Mouse (Mus musculus) ES-E14 (cell line): ENCODE results near the gene Tmem14a. TPM values are rescaled to one million over a fixed set of nuclear protein-coding genes. Genes with fewer than 3 reads are reported as not detected.
"Not testable (repeated sequence)": the region's sequence is repeated elsewhere in the genome, so short reads cannot be mapped to it uniquely, and the experiment has no call there.

ENCODE experiments used
- DNase-seq: peaks from one replicate; pipeline ENCODE4 v3.0.0-alpha.2; 2013; ENCODE audit warnings: low read depth, low spot score
- H3K27ac ChIP-seq: 2 replicates; pipeline ENCODE4 v1.5.1; 2012; ENCODE audit warnings: low read depth, mild to moderate bottlenecking, low read length, moderate library complexity, mixed read lengths; ENCODE audit not compliant: poor library complexity, insufficient read depth, severe bottlenecking
- H3K36me3 ChIP-seq: 2 replicates; pipeline ENCODE4 v1.6.1; 2012; ENCODE audit warnings: mild to moderate bottlenecking, low read length, moderate library complexity, mixed read lengths; ENCODE audit not compliant: control insufficient read depth, poor library complexity, insufficient read depth, severe bottlenecking
- H3K4me1 ChIP-seq, 2 experiments: fragments of 150-350 bp in 1 of 2; sonication (generic) in 1 of 2; 2 replicates each; pipeline ENCODE4 v1.6.1; 2012; ENCODE audit warnings: low read length in 2 of 2, mild to moderate bottlenecking in 1 of 2, mixed read lengths in 1 of 2; ENCODE audit not compliant: control insufficient read depth in 2 of 2, insufficient read depth in 2 of 2, poor library complexity in 1 of 2
- H3K4me3 ChIP-seq, 2 experiments: fragments of 150-350 bp in 1 of 2; sonication (generic) in 1 of 2; 2 replicates each; pipeline ENCODE4 v1.5.1; 2012; ENCODE audit warnings: low read length in 2 of 2, low read depth in 1 of 2, mild to moderate bottlenecking in 1 of 2, mixed read lengths in 1 of 2; ENCODE audit not compliant: insufficient read depth in 1 of 2, poor library complexity in 1 of 2, severe bottlenecking in 1 of 2
- H3K9ac ChIP-seq: 2 replicates; pipeline ENCODE4 v1.6.1; 2012; ENCODE audit warnings: low read depth, mild to moderate bottlenecking, low read length, mixed read lengths; ENCODE audit not compliant: poor library complexity, insufficient read depth, severe bottlenecking
- H3K9me3 ChIP-seq: fragments of 150-350 bp; sonication (generic); 2 replicates; pipeline ENCODE4 v1.6.1; 2012; ENCODE audit warnings: low read depth, mild to moderate bottlenecking, low read length; ENCODE audit not compliant: control insufficient read depth, insufficient read depth
- CHD2 ChIP-seq: IDR thresholded peaks from 2 replicates; pipeline ENCODE4 v1.6.1; 2014; ENCODE audit warnings: mild to moderate bottlenecking, low read depth, low read length, inconsistent platforms
- HCFC1 ChIP-seq: IDR thresholded peaks from 2 replicates; pipeline ENCODE4 v1.6.1; 2012; ENCODE audit warnings: low read length, inconsistent platforms, borderline replicate concordance; ENCODE audit not compliant: insufficient read depth
- MAFK ChIP-seq: IDR thresholded peaks from 2 replicates; pipeline ENCODE4 v1.6.1; 2014; ENCODE audit warnings: mild to moderate bottlenecking, low read depth, low read length, inconsistent platforms; ENCODE audit not compliant: insufficient read depth
- ZC3H11A ChIP-seq: IDR thresholded peaks from 2 replicates; pipeline ENCODE4 v1.6.1; 2012; ENCODE audit warnings: low read depth, mild to moderate bottlenecking, inconsistent platforms, low read length, borderline replicate concordance
- ZNF384 ChIP-seq: IDR thresholded peaks from 2 replicates; pipeline ENCODE4 v1.6.1; 2012; ENCODE audit warnings: low read depth, low read length, inconsistent platforms
- in situ Hi-C, 2 experiments: fragments of 600-800 bp; cut with MboI; formaldehyde crosslinking; loops; one replicate each; pipeline ENCODE4 v1.15.1; 2025; ENCODE audit warnings: low sequenced_read_pairs in 2 of 2, inconsistent platforms in 1 of 2; ENCODE audit not compliant: unreplicated experiment in 2 of 2
- total RNA-seq: library from RNA; depleted of rRNA; stranded (reverse); fragments of 300-350 nt; gene quantifications from 2 replicates; pipeline ENCODE4 v1.2.3, GENCODE M21; 2012; rRNA removed

Tmem14a gene
- total RNA-seq, 1 experiment: 5.8 TPM

DNA sequence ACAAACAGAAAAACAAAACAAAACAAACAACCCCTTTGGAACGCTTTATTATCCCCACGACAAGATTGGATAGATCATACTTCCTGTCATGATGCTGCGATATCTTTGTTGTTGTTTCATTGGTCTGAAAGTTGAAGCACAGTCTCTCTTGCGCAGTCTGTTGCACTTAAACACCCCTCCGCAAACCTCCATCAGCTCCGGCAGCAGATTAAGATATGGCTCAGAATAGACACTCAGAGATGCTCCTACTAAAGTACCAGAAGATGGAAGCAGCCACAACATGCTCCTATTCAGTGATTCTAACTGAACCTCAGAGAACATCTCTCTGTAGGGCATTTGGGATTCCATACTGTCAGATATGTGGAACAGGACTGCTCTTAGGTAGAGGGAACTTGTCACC is 54.7 kb downstream of the Tmem14a start:
- Histone ChIP-seq H3K4me3 (no peak overlapping the region), H3K4me1 (no peaks in the 10 kb centered on the region), H3K9ac (no peak overlapping the region), H3K36me3 (no peaks in the 10 kb centered on the region), H3K9me3 (no peaks in the 10 kb centered on the region), H3K27ac (no peak overlapping the region)
- in situ Hi-C loops: no loop called here
- no peak for DNase-seq
- no peak for TF ChIP-seq ZC3H11A
- no peak for TF ChIP-seq CHD2
- no peak for TF ChIP-seq ZNF384
- no peak for TF ChIP-seq MAFK
- no peak for TF ChIP-seq HCFC1

DNA sequence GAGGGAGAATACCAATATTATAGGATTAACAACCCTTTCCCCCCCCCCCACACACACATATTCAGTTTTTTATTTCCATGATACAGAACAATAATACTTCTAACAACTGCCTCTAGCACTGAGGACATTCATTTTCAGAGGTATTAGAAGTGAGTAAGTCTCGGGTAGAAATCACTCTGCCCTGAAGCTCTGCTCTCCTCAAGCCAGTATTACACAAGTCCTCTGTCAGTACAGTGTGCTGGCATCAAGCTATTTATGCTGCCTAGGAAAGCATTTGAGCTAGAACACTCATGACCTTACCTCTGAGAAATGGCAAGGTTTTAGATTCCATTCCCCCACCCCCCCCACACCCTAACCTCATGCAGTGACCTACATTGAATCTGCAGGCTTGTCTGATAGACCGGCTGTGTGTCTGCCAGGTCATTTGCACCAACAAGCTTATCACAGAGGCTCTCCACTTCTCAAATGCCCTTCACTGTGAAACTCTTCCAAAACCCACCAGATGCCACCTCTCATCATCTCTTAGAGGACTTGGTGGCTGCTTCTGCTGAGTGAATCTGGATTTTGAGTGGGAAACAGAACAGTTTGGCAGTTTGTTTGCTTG is 56.2 kb downstream of the Tmem14a start:
- Histone ChIP-seq H3K4me1 (no peaks in the 10 kb centered on the region), H3K27ac (no peak overlapping the region), H3K9me3 (no peaks in the 10 kb centered on the region), H3K36me3 (no peaks in the 10 kb centered on the region), H3K9ac (no peak overlapping the region), H3K4me3 (no peak overlapping the region)
- TF ChIP-seq MAFK: no peak
- TF ChIP-seq ZNF384: no peak
- DNase-seq: no peak
- in situ Hi-C loops: no loop called here

GRCm38 (mm10) chr1:21275366-21275765 is 57.0 kb downstream of the Tmem14a start:
- in situ Hi-C loops, H3K36me3 ChIP-seq, H3K4me3 ChIP-seq, H3K9ac ChIP-seq, H3K9me3 ChIP-seq, H3K27ac ChIP-seq, H3K4me1 ChIP-seq, DNase-seq: not testable (repeated sequence)

DNA sequence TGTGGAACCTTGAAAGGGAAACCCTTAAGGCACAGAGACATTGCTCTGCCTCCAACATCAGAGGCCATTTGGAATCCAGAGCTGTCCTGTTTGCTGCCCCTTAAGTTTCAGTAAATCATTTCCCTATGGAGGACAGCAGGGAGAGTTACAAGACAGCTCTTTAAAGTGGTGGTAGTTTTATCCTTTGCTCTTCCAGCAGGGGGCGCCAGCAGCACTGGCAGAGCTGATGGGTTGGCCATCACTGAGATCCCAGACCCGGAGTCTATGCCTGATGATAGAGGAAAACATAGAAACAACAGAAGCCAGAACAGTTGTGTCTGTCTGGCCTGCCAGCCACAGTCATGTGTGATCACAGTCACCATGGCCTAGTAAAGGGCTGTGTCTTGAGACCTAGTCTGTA is 57.8 kb downstream of the Tmem14a start:
- H3K27ac ChIP-seq, H3K4me1 ChIP-seq, H3K9me3 ChIP-seq, H3K9ac ChIP-seq, DNase-seq, H3K36me3 ChIP-seq, in situ Hi-C loops, H3K4me3 ChIP-seq: not testable (repeated sequence)

Other genes starting within 250 kb of the Tmem14a start
- gene Tram2, start 139.3 kb upstream of the Tmem14a start, total RNA-seq: 5.1 TPM in 2 replicates
- 4.5 and 11.7 TPM in 2 replicates for gene Gsta3, start 22.0 kb downstream of the Tmem14a start, total RNA-seq
- gene Khdc1a, start 131.1 kb downstream of the Tmem14a start, total RNA-seq: not detected in 2 replicates
- gene Khdc1c, start 149.8 kb downstream of the Tmem14a start, total RNA-seq: not detected in 2 replicates
- not detected in 2 replicates for gene Khdc1b, start 165.0 kb downstream of the Tmem14a start, total RNA-seq